Mouse (Mus musculus) hindbrain, postnatal 0 days (tissue): ENCODE measurements around the gene Tenm4. TPM values are rescaled to one million over a fixed set of nuclear protein-coding genes. Genes with fewer than 3 reads are reported as not detected.
A peak's percentile ranks its signal among the peaks of the same experiment; 100 is the strongest.

Source experiments
- ATAC-seq: fragments of 200-750 bp; cut with Nextera tagmentation; 2 replicates; pipeline ENCODE4 v1.8.0; 2017; ENCODE audit warnings: mild to moderate bottlenecking, moderate TSS enrichment, moderate library complexity
- DNase-seq: peaks from one replicate; pipeline ENCODE4 v3.0.0-alpha.2; 2015; ENCODE audit warnings: low spot score
- H3K27ac ChIP-seq: fragments of 300-500 bp; sonication (generic); 2 replicates; pipeline ENCODE4 v1.5.1; 2014; ENCODE audit warnings: mild to moderate bottlenecking
- H3K27me3 ChIP-seq: fragments of 300-500 bp; sonication (generic); 2 replicates; pipeline ENCODE4 v1.6.1; 2014; ENCODE audit warnings: low read length, mixed read lengths; ENCODE audit not compliant: insufficient read depth
- H3K36me3 ChIP-seq: fragments of 300-500 bp; sonication (generic); 2 replicates; pipeline ENCODE4 v1.6.1; 2014; ENCODE audit warnings: low read length, mixed read lengths; ENCODE audit not compliant: insufficient read depth
- H3K4me1 ChIP-seq: fragments of 300-500 bp; sonication (generic); 2 replicates; pipeline ENCODE4 v1.6.1; 2014; ENCODE audit warnings: antibody characterized with exemption, low read length, mixed read lengths; ENCODE audit not compliant: insufficient read depth
- H3K4me2 ChIP-seq: fragments of 300-500 bp; sonication (generic); 2 replicates; pipeline ENCODE4 v1.6.1; 2014; ENCODE audit warnings: low read depth, mild to moderate bottlenecking, low read length, moderate library complexity, mixed read lengths
- H3K4me3 ChIP-seq: fragments of 300-500 bp; sonication (generic); 2 replicates; pipeline ENCODE4 v1.5.1; 2014; ENCODE audit warnings: low read length
- H3K9ac ChIP-seq: fragments of 300-500 bp; sonication (generic); replicated peaks from 2 replicates; pipeline ENCODE4 v1.6.1; 2014; ENCODE audit warnings: mild to moderate bottlenecking, low read length, moderate library complexity, mixed read lengths
- H3K9me3 ChIP-seq: fragments of 300-500 bp; sonication (generic); 2 replicates; pipeline ENCODE4 v1.6.1; 2016; ENCODE audit warnings: low read length, mixed read lengths
- CTCF ChIP-seq: IDR thresholded peaks from 2 replicates; pipeline ENCODE4 v1.5.1; 2016; ENCODE audit warnings: antibody characterized with exemption, control low read depth, low read depth
- WGBS: fragments of 180-500 bp; shearing (Covaris S2); extraction: QIAGEN DNeasy Blood & Tissue Kit; methylation state at CpG from one replicate; pipeline ENCODE4 v1.1.7; 2014; 5-methylcytosine and 5-hydroxymethylcytosine counted together
- polyA plus RNA-seq: library from polyadenylated mRNA; unstranded; fragments of >200 nt; fragmentation: Nextera tagmentation; extraction: Ambion mirVana; gene quantifications from 2 replicates; pipeline ENCODE4 v1.2.1, GENCODE M21; 2015
- total RNA-seq: library from RNA; depleted of rRNA; stranded (reverse); fragments of >200 nt; gene quantifications from 2 replicates; pipeline ENCODE4 v1.2.3, GENCODE M21; 2014

Gene Tenm4
- total and polyA plus RNA-seq, 2 experiments from 2014 or later = 24.1 to 49.7 TPM

GRCm38 (mm10) chr7:96663336-96663735, 492.3 kb downstream of the Tenm4 start:
- Histone ChIP-seq H3K27ac (no peak overlapping the region), H3K9me3 (no peaks in the 10 kb centered on the region), H3K9ac (no peak overlapping the region), H3K4me2 (no peak overlapping the region), H3K4me3 (no peak overlapping the region), H3K4me1 (peaks cover 4% of the 10 kb centered on the region; the same call in 1 of the 2 replicates), H3K36me3 (no peaks in the 10 kb centered on the region), H3K27me3 (no peaks in the 10 kb centered on the region)
- WGBS = 45% methylated on average over 7 of the region's 7 CpGs
- ATAC-seq (peak; percentile 73), DNase-seq (peak; percentile 49)
- TF ChIP-seq CTCF = no peak

- H3K27ac ChIP-seq = no peak overlapping the region
- no peak for TF ChIP-seq CTCF
- H3K9ac ChIP-seq = no peak overlapping the region
- H3K9me3 ChIP-seq = no peaks in the 10 kb centered on the region
- H3K27me3 ChIP-seq = no peaks in the 10 kb centered on the region
- 84% methylated on average over 8 of the region's 8 CpGs for WGBS
- H3K36me3 ChIP-seq = no peaks in the 10 kb centered on the region
- H3K4me3 ChIP-seq = no peak overlapping the region
- H3K4me2 ChIP-seq = no peak overlapping the region
- DNase-seq = no peak
- ATAC-seq = no peak
- H3K4me1 ChIP-seq = peaks cover 4% of the 10 kb centered on the region; the same call in 1 of the 2 replicates
Observed at GRCm38 (mm10) chr7:96666366-96666896, 495.4 kb downstream of the Tenm4 start.

GRCm38 (mm10) chr7:96667688-96668087, 496.6 kb downstream of the Tenm4 start:
- Histone ChIP-seq H3K27me3 (no peaks in the 10 kb centered on the region), H3K4me1 (no peaks in the 10 kb centered on the region), H3K9ac (no peak overlapping the region), H3K27ac (no peak overlapping the region), H3K9me3 (no peaks in the 10 kb centered on the region), H3K4me3 (no peak overlapping the region), H3K36me3 (no peaks in the 10 kb centered on the region), H3K4me2 (no peak overlapping the region)
- DNase-seq (no peak), ATAC-seq (no peak)
- TF ChIP-seq CTCF = no peak
- WGBS = 88% methylated on average over 6 of the region's 6 CpGs

GRCm38 (mm10) chr7:96670095-96670494, 499.0 kb downstream of the Tenm4 start:
- ATAC-seq = no peak
- WGBS = 43% methylated on average over 3 of the region's 3 CpGs

GRCm38 (mm10) chr7:96672322-96672914, 501.4 kb downstream of the Tenm4 start:
- no peak overlapping the region for H3K9ac ChIP-seq
- H3K27ac ChIP-seq = no peak overlapping the region
- no peaks in the 10 kb centered on the region for H3K9me3 ChIP-seq
- TF ChIP-seq CTCF = no peak
- no peaks in the 10 kb centered on the region for H3K36me3 ChIP-seq
- DNase-seq (no peak), ATAC-seq (no peak)
- no peaks in the 10 kb centered on the region for H3K27me3 ChIP-seq
- no peak overlapping the region for H3K4me3 ChIP-seq
- H3K4me1 ChIP-seq = no peaks in the 10 kb centered on the region
- WGBS = 29% methylated on average over 6 of the region's 6 CpGs
- no peak overlapping the region for H3K4me2 ChIP-seq

More at GRCm38 (mm10) chr7:96670095-96670494, 499.0 kb downstream of the Tenm4 start:
- Histone ChIP-seq H3K36me3 (no peaks in the 10 kb centered on the region), H3K9me3 (no peaks in the 10 kb centered on the region), H3K27ac (no peak overlapping the region), H3K4me1 (no peaks in the 10 kb centered on the region), H3K27me3 (no peaks in the 10 kb centered on the region), H3K4me2 (no peak overlapping the region), H3K9ac (no peak overlapping the region), H3K4me3 (no peak overlapping the region)
- no peak for TF ChIP-seq CTCF
- DNase-seq = no peak

GRCm38 (mm10) chr7:96677082-96677481, 506.0 kb downstream of the Tenm4 start:
- H3K4me1 ChIP-seq = no peaks in the 10 kb centered on the region
- H3K4me2 ChIP-seq = no peak overlapping the region
- no peak overlapping the region for H3K27ac ChIP-seq
- H3K4me3 ChIP-seq = no peak overlapping the region
- no peak overlapping the region for H3K9ac ChIP-seq
- H3K9me3 ChIP-seq = no peaks in the 10 kb centered on the region
- H3K27me3 ChIP-seq = no peaks in the 10 kb centered on the region
- DNase-seq (no peak), ATAC-seq (no peak)
- TF ChIP-seq CTCF = no peak
- H3K36me3 ChIP-seq = no peaks in the 10 kb centered on the region
- 91% methylated on average over 2 of the region's 2 CpGs for WGBS

- Histone ChIP-seq H3K4me2 (no peak overlapping the region), H3K27ac (no peak overlapping the region), H3K4me3 (no peak overlapping the region), H3K9ac (no peak overlapping the region), H3K36me3 (no peaks in the 10 kb centered on the region), H3K27me3 (no peaks in the 10 kb centered on the region), H3K4me1 (no peaks in the 10 kb centered on the region), H3K9me3 (no peaks in the 10 kb centered on the region)
- ATAC-seq (no peak), DNase-seq (no peak)
- TF ChIP-seq CTCF = no peak
- WGBS = 85% methylated on average over 4 of the region's 4 CpGs
Observed at GRCm38 (mm10) chr7:96678236-96678635, 507.2 kb downstream of the Tenm4 start.
